Mouse (Mus musculus) lung, adult 2 months (tissue): ENCODE data around the gene Aurka. TPM values are rescaled to one million over a fixed set of nuclear protein-coding genes. Genes with fewer than 3 reads are reported as not detected.

Experiments
- DNase-seq: peaks from one replicate; pipeline ENCODE4 v3.0.0; 2022
- H3K4me1 ChIP-seq: fragments of 200-500 bp; 2 replicates; pipeline ENCODE4 v1.6.1; 2011; ENCODE audit warnings: low read length; ENCODE audit not compliant: control insufficient read depth, insufficient read depth
- H3K4me3 ChIP-seq: fragments of 200-500 bp; replicated peaks from 2 replicates; pipeline ENCODE3; 2011; ENCODE audit warnings: low read depth, mild to moderate bottlenecking, control low read depth, low read length; ENCODE audit errors: extremely low read depth
- CTCF ChIP-seq: fragments of 200-500 bp; IDR thresholded peaks from 2 replicates; pipeline ENCODE4 v1.5.1; 2011; ENCODE audit warnings: mild to moderate bottlenecking, low read length, control low read depth; ENCODE audit not compliant: insufficient read depth
- POLR2A ChIP-seq: fragments of 200-500 bp; IDR thresholded peaks from 2 replicates; pipeline ENCODE4 v1.6.1; 2011; ENCODE audit warnings: low read depth, mild to moderate bottlenecking, control low read depth, low read length, borderline replicate concordance; ENCODE audit errors: extremely low read depth
- WGBS: fragments of 180-500 bp; shearing (Covaris S2); methylation state at CpG from one replicate; pipeline ENCODE4 v1.1.7; 2018; 5-methylcytosine and 5-hydroxymethylcytosine counted together
- polyA plus RNA-seq: library from polyadenylated mRNA; depleted of rRNA; stranded (reverse); fragments of >200 nt; gene quantifications from 2 replicates; pipeline ENCODE4 v1.2.3, GENCODE M21; 2012

Aurka gene
- polyA plus RNA-seq, 1 experiment = 2.0 TPM

DNA sequence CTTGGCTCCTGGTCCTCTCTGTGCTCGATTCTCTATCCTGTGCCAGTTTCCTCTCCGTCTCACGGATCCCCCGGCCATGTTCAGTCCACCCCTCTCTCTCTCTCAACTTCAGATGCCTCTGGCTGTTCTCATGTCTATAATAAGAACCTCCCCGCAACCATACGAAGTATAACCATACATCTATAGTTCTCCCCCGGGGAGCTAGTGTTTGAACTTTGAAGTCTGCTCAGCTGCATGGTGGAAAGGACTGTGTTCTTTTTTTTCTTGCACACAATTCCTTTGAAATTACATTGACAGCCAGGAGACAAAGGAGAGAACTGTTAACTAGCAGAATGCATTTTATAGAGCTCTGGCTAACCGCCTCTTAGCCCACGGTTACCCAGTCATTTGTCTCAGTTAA, 15.6 kb downstream of the Aurka start:
- no peak for DNase-seq
- 77% methylated on average over 9 of the region's 9 CpGs for WGBS
- TF ChIP-seq CTCF = no peak
- no peak for TF ChIP-seq POLR2A
- 0 out of 2 replicates have a peak, but pooled peaks cover 2% of the 10 kb centered on the region for H3K4me1 ChIP-seq
- H3K4me3 ChIP-seq = no peak overlapping the region

DNA sequence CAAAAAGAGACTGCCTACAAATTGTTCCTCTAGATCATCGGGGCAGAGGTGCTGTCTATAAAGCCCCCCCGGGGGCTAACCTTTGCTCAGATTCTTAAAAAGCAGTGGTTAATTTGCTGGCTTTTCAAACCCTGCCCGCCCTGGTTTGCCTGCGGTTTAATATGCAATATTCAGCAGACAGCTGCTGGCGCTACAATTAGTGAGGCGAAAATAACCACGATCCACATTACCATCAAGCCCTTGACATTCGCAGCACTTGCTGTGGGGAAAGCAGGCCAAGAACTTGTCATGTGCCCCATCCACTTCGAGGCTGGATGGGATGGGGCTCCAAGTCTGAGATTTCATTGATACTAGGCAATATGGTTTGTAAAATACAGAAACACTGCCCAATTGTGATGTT, 17.1 kb downstream of the Aurka start:
- H3K4me1 ChIP-seq = peaks cover 6% of the 10 kb centered on the region
- H3K4me3 ChIP-seq = no peak overlapping the region
- no peak for TF ChIP-seq POLR2A
- no peak for TF ChIP-seq CTCF
- 86% methylated on average over 9 of the region's 9 CpGs for WGBS
- DNase-seq = no peak

DNA sequence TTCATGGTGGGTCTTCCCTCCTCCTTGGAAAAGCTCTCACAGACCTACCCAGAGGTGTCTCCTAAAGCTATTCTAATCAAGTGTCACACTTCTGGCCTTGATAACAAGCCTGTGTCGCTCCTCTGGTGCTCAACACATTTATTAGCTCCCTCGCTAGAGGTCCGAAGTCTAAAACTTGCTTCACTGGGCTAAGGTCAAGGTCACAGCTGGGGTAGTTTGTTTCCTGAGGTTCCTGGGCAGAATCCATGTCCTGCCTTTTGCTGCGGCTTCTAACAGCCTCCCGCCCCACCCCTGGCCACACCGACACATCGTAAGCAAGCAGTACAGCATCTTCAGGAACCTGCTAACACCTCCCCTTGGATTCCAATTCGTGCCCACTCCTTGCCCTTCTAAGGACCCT, 19.6 kb downstream of the Aurka start:
- 66% methylated on average over 8 of the region's 8 CpGs for WGBS
- TF ChIP-seq POLR2A = no peak
- no peak for TF ChIP-seq CTCF
- no peak for DNase-seq
- Histone ChIP-seq H3K4me3 (no peak overlapping the region), H3K4me1 (peaks cover 11% of the 10 kb centered on the region)

GRCm38 (mm10) chr2:172349776-172350175, 20.6 kb downstream of the Aurka start:
- 74% methylated on average over 14 of the region's 14 CpGs for WGBS
- Histone ChIP-seq H3K4me1 (peaks cover 11% of the 10 kb centered on the region), H3K4me3 (no peak overlapping the region)
- DNase-seq = no peak
- no peak for TF ChIP-seq POLR2A
- TF ChIP-seq CTCF = no peak

DNA sequence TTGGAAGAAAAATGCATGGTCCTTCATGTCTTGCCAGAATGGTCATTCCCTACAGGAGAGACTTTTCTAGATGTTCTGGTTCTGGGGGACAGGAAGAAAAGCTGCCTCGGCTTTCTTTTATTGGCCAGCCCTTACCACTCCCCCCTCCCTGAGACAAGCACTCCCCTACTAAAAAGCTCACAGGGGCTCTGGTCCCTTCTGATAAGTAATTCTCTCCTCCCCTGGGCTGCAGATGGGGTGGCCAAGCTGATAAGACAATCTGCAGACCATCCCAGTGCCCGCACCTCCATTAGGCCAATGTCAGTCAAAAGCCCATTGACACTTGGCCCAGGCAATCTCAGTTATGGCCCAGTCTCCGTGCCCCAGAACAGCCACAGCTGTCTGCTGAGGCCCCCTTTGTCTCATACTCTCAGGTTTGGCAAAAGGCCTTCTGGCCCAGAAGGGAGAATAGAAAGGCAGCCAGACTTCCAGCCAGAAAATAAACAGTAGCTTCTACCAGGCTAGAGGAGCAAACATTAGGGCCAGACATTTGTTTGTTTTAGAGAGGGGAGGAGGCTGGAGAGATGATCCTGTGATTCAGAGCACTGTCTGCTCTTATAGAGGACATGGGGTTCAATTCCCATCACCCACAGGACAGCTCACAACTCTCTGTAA, 21.9 kb downstream of the Aurka start:
- Histone ChIP-seq H3K4me1 (peaks cover 11% of the 10 kb centered on the region), H3K4me3 (no peak overlapping the region)
- TF ChIP-seq POLR2A = no peak
- TF ChIP-seq CTCF = no peak
- no peak for DNase-seq
- WGBS = 27% methylated on average over 3 of the region's 3 CpGs

- peaks cover 11% of the 10 kb centered on the region for H3K4me1 ChIP-seq
- H3K4me3 ChIP-seq = no peak overlapping the region
- TF ChIP-seq POLR2A (no peak), CTCF (no peak)
- WGBS = 66% methylated on average over 8 of the region's 8 CpGs
- no peak for DNase-seq
Observed at GRCm38 (mm10) chr2:172346933-172347611, 23.3 kb downstream of the Aurka start.

- 9% methylated on average over 31 of the region's 31 CpGs for WGBS
- TF ChIP-seq CTCF = no peak
- TF ChIP-seq POLR2A = no peak
- Histone ChIP-seq H3K4me1 (peaks cover 11% of the 10 kb centered on the region), H3K4me3 (peak overlapping the region; percentile 66)
- DNase-seq = peak; percentile 39
Observed at GRCm38 (mm10) chr2:172346034-172346929, 24.1 kb downstream of the Aurka start.

DNA sequence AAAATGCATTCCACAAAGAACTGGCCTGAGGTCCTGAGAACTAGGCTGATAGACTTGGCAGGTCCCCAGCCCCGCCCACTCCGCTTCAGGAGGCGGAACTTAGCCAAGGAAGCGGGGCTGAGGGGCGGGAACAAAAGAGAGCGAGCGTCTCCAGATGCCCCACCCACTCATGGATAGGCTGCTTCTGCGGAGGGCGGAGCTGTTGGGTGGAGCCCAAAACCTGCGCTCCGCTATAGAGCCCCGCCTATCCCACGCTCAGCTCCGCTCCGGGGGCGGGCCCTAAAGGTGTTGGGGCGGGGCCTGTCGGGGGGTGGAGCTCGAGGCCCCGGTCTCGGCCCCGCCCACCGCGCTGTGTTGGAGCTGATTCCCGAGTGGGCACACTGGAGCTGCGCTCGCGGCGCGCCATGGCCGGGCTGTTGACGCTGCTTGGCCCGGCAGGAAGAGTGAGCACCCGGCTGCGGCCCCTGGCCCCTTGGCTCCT, 25.0 kb downstream of the Aurka start, which contains the start of gene Fam210b:
Gene Fam210b, plus strand, starts transcription at position 308 of the 481 bp plus-strand sequence.
- WGBS = under 1% methylated on average over 33 of the region's 35 CpGs
- H3K4me1 ChIP-seq = peaks cover 10% of the 10 kb centered on the region
- no peak for TF ChIP-seq CTCF
- TF ChIP-seq POLR2A = peak; percentile 88; the same call in 1 of the 2 replicates
- peak within 1 kb of the TSS; percentile 66 for H3K4me3 ChIP-seq
- DNase-seq = peak; percentile 95

DNA sequence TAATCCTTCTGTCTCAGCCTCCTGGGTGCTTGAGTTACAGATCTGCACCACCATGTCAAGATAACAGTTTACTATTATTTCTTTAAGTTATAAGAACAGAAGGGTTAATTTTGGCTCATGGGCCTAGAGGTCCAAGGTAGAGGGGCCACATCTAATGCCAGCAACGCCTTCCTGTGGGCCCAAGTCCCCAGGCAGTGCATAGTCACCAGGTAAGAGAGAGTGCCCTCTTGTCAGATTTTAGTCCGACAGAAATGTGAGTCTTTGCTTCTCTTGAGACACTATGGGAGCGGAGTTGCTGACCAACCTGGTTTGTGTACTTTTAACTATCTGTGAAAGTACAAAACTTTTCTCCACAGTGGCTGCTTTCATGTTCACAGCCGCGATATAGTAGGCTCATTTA, 25.7 kb downstream of the Aurka start:
- no peak for DNase-seq
- no peak for TF ChIP-seq POLR2A
- no peak for TF ChIP-seq CTCF
- WGBS = 27% methylated on average over 5 of the region's 5 CpGs
- H3K4me1 ChIP-seq = peaks cover 9% of the 10 kb centered on the region
- no peak overlapping the region for H3K4me3 ChIP-seq
